Mouse (Mus musculus) brain, embryonic 14.5 days (tissue): ENCODE measurements at regions not wholly inside any gene's neighbourhood (a gene's known extent, or its start where the extent isn't known, plus 50 kb on each side); places are given as distances from the start of the nearest gene placed in this dataset.

Experiments
- CTCF ChIP-seq: fragments of 200-500 bp; IDR thresholded peaks from 2 replicates; pipeline ENCODE4 v1.5.1; 2012; ENCODE audit warnings: inconsistent platforms, mild to moderate bottlenecking, moderate library complexity, borderline replicate concordance; ENCODE audit not compliant: insufficient read depth, insufficient read length; ENCODE audit errors: extremely low read depth
- POLR2A ChIP-seq: fragments of 200-500 bp; IDR thresholded peaks from 2 replicates; pipeline ENCODE4 v1.6.1; 2012; ENCODE audit warnings: mild to moderate bottlenecking, inconsistent platforms, borderline replicate concordance; ENCODE audit not compliant: poor library complexity, insufficient read depth, insufficient read length, severe bottlenecking; ENCODE audit errors: extremely low read depth

DNA sequence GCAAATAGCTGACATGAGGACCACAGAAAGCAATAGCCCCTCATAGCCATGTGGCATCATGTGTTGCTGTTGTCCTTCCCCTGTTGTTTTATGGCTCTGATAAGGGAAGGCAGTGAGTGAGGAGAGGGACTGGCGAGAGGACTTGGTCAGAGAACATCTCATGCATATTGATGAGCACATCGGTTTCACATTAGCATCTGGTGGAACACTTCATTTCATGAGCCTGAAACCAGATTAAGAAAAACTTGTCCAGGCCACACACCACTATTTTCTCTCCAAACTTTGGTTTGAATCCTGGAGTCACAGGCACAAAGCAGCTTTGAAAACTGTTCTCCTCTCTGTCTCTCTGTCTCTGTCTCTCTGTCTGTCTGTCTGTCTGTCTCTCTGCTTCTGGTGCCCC is 451.0 kb upstream of the Mgmt start:
- TF ChIP-seq CTCF: no peak
- no peak for TF ChIP-seq POLR2A
